Mouse (Mus musculus): ENCODE measurements around the gene Echs1. TPM values are rescaled to one million over a fixed set of nuclear protein-coding genes. Genes with fewer than 3 reads are reported as not detected.

The Echs1 gene
- polyA plus RNA-seq (2014; fragmentation: Nextera tagmentation; extraction: Ambion mirVana): 123 and 127 TPM in 2 replicates

DNA sequence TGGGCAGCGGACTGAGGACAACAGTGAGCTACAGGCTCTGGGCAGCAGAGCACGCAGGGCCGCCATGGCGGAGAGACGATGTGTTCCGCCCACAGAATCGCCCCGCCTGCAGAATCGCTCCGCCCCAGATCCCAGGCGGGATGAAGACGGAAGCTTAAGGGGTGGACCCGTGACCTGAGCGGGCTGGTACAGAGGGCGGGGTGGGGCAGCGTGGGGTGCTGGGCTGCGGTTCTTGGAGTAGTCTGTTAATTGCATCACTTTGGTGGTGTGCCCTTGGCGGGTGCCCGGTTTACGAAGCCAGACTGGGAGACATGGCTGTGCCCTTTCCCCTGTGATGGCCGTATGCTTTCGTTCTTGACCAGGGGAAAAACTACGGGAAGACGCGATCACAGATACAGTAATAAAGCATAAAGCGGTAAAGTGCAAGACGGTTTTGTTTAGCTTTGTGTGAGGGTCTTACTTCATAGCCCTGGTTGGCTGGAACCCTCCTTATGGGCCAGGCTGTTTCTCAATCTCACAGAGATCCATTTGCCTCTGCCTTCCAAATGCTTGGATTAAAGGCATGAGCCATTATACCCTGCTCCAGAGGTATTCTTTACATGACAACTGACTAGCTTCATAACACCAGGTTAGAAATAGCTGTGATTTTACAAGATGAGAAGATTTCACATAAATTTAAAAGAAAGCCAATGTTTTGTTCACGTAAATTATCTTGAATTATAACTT is at the start of gene Echs1:
Gene Echs1, minus strand, starts transcription at position 148 of the 726 bp plus-strand sequence.
- H3K27me3 ChIP-seq (ENCODE audit: control insufficient read depth, insufficient read depth, low read length): no peaks in the 10 kb centered on the region
- H3K4me3 ChIP-seq (replicated peaks; ENCODE audit: low read length): peak within 1 kb of the TSS; percentile 78
- H3K4me1 ChIP-seq (replicated peaks; ENCODE audit: control insufficient read depth, insufficient read depth, low read length): peaks cover 10% of the 10 kb centered on the region; the same call in 1 of the 2 replicates
- 4% methylated on average over 28 of the region's 28 CpGs for WGBS
- H3K27ac ChIP-seq: peak within 1 kb of the TSS; percentile 87
- peak; percentile 81 for DNase-seq (ENCODE audit: low spot score)
- peak within 1 kb of the TSS; percentile 87 for H3K4me2 ChIP-seq (replicated peaks)
- H3K9me3 ChIP-seq (ENCODE audit: control insufficient read depth, low read length): no peaks in the 10 kb centered on the region
- peak within 1 kb of the TSS; percentile 83 for H3K9ac ChIP-seq
- H3K36me3 ChIP-seq (replicated peaks; ENCODE audit: control insufficient read depth, insufficient read depth): peaks cover 15% of the 10 kb centered on the region
- peak; percentile 93 for ATAC-seq (ENCODE audit: low FRiP score)

DNA sequence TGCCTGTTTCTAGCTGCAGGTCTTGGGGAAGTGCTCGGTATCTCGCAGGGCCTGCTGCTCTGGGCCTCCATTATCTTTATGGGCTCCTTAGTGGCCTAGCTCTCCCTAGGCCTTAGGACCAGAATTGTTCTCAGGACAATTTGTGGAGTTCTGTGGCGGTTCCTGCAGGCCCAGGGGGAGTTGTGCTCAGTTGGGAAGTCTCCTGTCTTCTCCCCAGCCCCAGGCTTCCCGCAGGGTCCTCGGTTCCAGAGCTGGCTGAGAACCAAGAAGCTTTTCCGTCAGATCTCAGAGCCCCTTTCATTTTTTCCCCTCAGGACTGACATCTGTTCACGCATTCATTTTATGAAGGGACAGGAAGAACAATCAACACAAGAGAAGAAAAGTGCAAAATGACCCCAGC is 48.4 kb upstream of the Echs1 start, which contains the start of gene Olfr522:
Gene Olfr522, minus strand, starts transcription at position 101 of the 400 bp plus-strand sequence.
- no peaks in the 10 kb centered on the region for H3K36me3 ChIP-seq (replicated peaks; ENCODE audit: control insufficient read depth, insufficient read depth)
- WGBS: 75% methylated on average over 7 of the region's 7 CpGs
- no peaks in the 10 kb centered on the region for H3K4me1 ChIP-seq (replicated peaks; ENCODE audit: control insufficient read depth, insufficient read depth, low read length)
- ATAC-seq (ENCODE audit: low FRiP score): no peak
- H3K9ac ChIP-seq: no peak within 1 kb of the TSS
- H3K9me3 ChIP-seq (ENCODE audit: control insufficient read depth, low read length): no peaks in the 10 kb centered on the region
- H3K4me2 ChIP-seq (replicated peaks): no peak within 1 kb of the TSS
- DNase-seq (ENCODE audit: low spot score): no peak
- H3K27me3 ChIP-seq (ENCODE audit: control insufficient read depth, insufficient read depth, low read length): no peaks in the 10 kb centered on the region
- no peak within 1 kb of the TSS for H3K4me3 ChIP-seq (replicated peaks; ENCODE audit: low read length)
- no peak within 1 kb of the TSS for H3K27ac ChIP-seq

DNA sequence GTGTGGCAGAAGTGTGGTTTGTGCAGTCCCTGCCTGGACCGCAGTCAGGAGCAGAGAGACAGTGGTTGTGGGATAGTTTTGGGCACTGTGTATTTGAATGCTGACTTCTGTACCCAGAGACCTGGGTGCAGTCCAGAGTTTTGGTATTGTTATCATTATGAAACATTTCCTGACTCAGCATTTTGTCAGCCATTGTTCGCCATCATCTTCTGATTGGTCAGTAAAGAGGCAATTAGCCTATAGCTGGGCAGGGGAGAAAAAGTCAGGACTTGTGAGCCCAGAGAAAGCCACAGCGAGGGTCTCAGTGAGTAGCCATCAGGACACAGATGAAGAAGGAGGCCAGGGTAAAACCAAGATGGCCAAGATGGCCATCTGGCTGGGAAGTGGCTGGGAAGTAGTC is 44.1 kb upstream of the Echs1 start:
- Histone ChIP-seq H3K4me3 (replicated peaks; ENCODE audit: low read length) (no peak overlapping the region), H3K27me3 (ENCODE audit: control insufficient read depth, insufficient read depth, low read length) (no peaks in the 10 kb centered on the region), H3K9ac (no peak overlapping the region), H3K4me2 (replicated peaks) (no peak overlapping the region), H3K27ac (no peak overlapping the region), H3K4me1 (replicated peaks; ENCODE audit: control insufficient read depth, insufficient read depth, low read length) (no peaks in the 10 kb centered on the region), H3K9me3 (ENCODE audit: control insufficient read depth, low read length) (no peaks in the 10 kb centered on the region), H3K36me3 (replicated peaks; ENCODE audit: control insufficient read depth, insufficient read depth) (no peaks in the 10 kb centered on the region)
- 86% methylated on average over 3 of the region's 3 CpGs for WGBS
- ATAC-seq (ENCODE audit: low FRiP score): no peak
- DNase-seq (ENCODE audit: low spot score): no peak

DNA sequence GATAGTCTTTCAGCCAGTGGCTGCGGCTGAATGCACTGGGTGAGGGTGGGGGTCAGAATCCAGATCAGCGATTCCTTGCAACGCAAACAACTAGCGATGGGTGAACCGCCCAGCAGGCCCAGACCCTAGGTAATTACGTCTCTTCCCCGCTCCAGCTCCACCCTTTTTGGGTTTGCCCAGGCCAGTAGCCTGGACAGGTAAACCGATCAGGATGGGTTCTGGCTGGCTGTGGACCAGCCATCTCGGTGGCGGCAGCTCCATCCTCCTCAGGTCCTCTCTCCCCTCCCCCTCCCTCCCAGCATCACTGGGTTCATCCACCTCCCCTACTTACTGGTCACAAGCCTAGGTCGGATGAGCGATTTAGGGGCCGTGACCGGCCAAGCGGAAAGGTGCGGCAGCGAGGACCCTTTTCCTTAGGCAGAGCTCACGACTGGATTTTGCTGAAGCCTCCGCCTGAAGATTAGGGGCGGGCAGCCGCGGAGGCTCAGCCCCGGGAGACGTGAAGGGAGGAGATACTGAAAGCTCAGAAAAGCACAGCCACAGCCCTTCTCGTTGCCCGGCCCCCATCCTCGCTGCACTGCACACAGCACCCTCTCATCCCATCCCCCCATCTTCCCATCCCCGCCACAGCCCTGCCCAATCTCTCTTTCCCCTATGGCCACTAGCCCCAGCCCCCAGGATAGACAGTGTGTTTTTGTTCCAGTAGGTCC is 38.1 kb upstream of the Echs1 start, which contains the start of gene Sprn:
Gene Sprn, minus strand, starts transcription at position 660 of the 710 bp plus-strand sequence.
- H3K4me2 ChIP-seq (replicated peaks): peak within 1 kb of the TSS; percentile 76
- ATAC-seq (ENCODE audit: low FRiP score): peak; percentile 81
- H3K9ac ChIP-seq: peak within 1 kb of the TSS; percentile 57
- peak within 1 kb of the TSS; percentile 41 for H3K4me3 ChIP-seq (replicated peaks; ENCODE audit: low read length)
- under 1% methylated on average over 26 of the region's 28 CpGs for WGBS
- H3K36me3 ChIP-seq (replicated peaks; ENCODE audit: control insufficient read depth, insufficient read depth): no peaks in the 10 kb centered on the region
- peaks cover 4% of the 10 kb centered on the region; the same call in 1 of the 2 replicates for H3K27me3 ChIP-seq (ENCODE audit: control insufficient read depth, insufficient read depth, low read length)
- H3K27ac ChIP-seq: peak within 1 kb of the TSS; percentile 60
- peak; percentile 55 for DNase-seq (ENCODE audit: low spot score)
- H3K4me1 ChIP-seq (replicated peaks; ENCODE audit: control insufficient read depth, insufficient read depth, low read length): peaks cover 16% of the 10 kb centered on the region
- no peaks in the 10 kb centered on the region for H3K9me3 ChIP-seq (ENCODE audit: control insufficient read depth, low read length)

DNA sequence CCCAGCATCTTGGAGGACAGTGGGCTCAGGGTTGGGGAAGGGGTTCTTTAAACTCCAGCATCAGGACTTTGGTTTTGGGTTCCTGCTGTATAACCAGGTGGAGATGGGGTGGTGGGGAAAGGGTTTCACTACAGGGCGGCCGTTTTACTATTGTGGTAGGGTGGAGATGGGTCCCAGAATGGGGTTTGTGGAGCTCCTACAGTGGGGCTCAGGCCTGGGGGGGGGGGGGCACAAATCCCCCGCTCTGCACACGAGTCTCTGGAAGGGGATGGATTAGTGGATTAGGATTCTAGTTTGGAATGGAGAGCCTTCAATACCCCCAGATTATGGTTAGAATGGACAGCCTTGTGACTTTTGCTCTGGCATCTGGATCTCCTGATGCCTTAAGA is 37.5 kb upstream of the Echs1 start:
- peak; percentile 32 for DNase-seq (ENCODE audit: low spot score)

DNA sequence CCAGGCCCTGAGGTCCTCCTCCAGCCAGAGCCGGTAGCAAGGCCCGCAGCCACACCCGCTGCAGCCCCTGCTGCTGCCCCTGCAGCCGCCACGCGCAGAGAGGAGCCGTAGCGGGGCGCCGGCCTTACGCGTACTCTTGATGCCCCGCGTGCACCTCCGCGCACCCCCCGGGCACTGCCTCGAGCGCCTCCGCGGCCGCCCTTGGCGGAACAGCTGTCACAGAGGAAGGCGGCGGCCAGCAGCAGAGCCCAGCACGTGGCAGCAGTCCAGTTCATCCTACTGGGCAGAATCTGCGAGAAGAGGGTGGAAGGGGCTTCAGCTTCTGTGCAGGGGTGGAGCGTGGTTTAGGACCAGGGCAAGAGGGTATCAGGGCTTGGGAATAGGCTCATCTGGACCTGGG is 37.1 kb upstream of the Echs1 start:
- Histone ChIP-seq H3K4me3 (replicated peaks; ENCODE audit: low read length) (peak overlapping the region; percentile 41), H3K4me1 (replicated peaks; ENCODE audit: control insufficient read depth, insufficient read depth, low read length) (peaks cover 16% of the 10 kb centered on the region), H3K27ac (peak overlapping the region; percentile 43; the same call in 1 of the 2 replicates), H3K27me3 (ENCODE audit: control insufficient read depth, insufficient read depth, low read length) (peaks cover 4% of the 10 kb centered on the region; the same call in 1 of the 2 replicates), H3K4me2 (replicated peaks) (peak overlapping the region; percentile 76), H3K9ac (peak overlapping the region; percentile 57), H3K36me3 (replicated peaks; ENCODE audit: control insufficient read depth, insufficient read depth) (no peaks in the 10 kb centered on the region), H3K9me3 (ENCODE audit: control insufficient read depth, low read length) (no peaks in the 10 kb centered on the region)
- DNase-seq (ENCODE audit: low spot score) (peak; percentile 32), ATAC-seq (ENCODE audit: low FRiP score) (peak; percentile 22; the same call in 1 of the 2 replicates)
- WGBS: 5% methylated on average over 28 of the region's 28 CpGs

More for the DNA sequence above, 37.5 kb upstream of the Echs1 start:
- Histone ChIP-seq H3K36me3 (replicated peaks; ENCODE audit: control insufficient read depth, insufficient read depth) (no peaks in the 10 kb centered on the region), H3K27me3 (ENCODE audit: control insufficient read depth, insufficient read depth, low read length) (peaks cover 4% of the 10 kb centered on the region; the same call in 1 of the 2 replicates), H3K4me3 (replicated peaks; ENCODE audit: low read length) (peak overlapping the region; percentile 41), H3K4me1 (replicated peaks; ENCODE audit: control insufficient read depth, insufficient read depth, low read length) (peaks cover 16% of the 10 kb centered on the region), H3K27ac (no peak overlapping the region; the same call in 1 of the 2 replicates), H3K4me2 (replicated peaks) (peak overlapping the region; percentile 76), H3K9me3 (ENCODE audit: control insufficient read depth, low read length) (no peaks in the 10 kb centered on the region), H3K9ac (peak overlapping the region; percentile 57)
- WGBS: 19% methylated on average over 4 of the region's 4 CpGs
- peak; percentile 29 for ATAC-seq (ENCODE audit: low FRiP score)

DNA sequence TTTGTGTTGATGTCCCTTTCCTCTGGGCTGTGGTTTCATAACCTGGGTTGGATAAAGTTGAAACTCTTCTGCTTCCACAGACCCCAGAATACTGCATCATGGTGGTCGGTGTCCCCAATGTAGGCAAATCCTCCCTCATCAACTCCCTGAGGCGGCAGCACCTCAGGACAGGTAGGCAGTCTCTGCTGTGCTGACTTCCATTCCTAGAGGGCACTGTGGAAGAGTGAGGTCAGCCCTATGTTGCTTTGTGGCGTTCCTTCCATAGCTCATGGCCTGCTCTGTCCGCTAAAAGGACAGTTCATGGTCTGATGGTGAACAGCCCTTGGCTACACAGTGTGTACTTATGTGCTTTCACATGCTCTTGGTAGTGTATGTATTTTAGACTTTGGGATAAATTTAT is 28.3 kb upstream of the Echs1 start:
- DNase-seq (ENCODE audit: low spot score) (no peak), ATAC-seq (ENCODE audit: low FRiP score) (no peak)
- Histone ChIP-seq H3K27me3 (ENCODE audit: control insufficient read depth, insufficient read depth, low read length) (no peaks in the 10 kb centered on the region), H3K36me3 (replicated peaks; ENCODE audit: control insufficient read depth, insufficient read depth) (no peaks in the 10 kb centered on the region), H3K4me3 (replicated peaks; ENCODE audit: low read length) (no peak overlapping the region), H3K4me2 (replicated peaks) (no peak overlapping the region), H3K27ac (no peak overlapping the region), H3K9me3 (ENCODE audit: control insufficient read depth, low read length) (no peaks in the 10 kb centered on the region), H3K4me1 (replicated peaks; ENCODE audit: control insufficient read depth, insufficient read depth, low read length) (no peaks in the 10 kb centered on the region), H3K9ac (no peak overlapping the region)
- 78% methylated on average over 4 of the region's 4 CpGs for WGBS

DNA sequence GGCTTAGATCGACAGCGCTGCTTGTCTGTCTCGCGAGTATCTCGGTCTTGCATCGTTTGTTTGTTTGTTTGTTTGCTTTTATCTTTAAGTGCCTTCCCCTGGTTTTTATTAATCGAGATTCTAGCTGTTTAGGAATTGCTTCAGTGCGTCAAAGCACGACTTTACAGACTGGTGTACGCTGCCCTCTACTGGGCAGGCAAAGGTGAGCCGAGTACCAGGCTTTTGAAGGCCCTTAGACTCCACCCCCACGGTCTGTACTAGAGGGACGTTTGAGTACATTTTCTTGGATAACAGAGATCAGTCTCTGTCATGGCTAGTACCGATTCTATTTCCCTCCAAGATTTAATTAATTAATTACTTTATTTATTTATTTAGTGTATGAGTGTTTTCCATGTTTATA is 25.1 kb upstream of the Echs1 start:
- ATAC-seq (ENCODE audit: low FRiP score): no peak
- peak; percentile 64 for DNase-seq (ENCODE audit: low spot score)
- Histone ChIP-seq H3K9ac (no peak overlapping the region), H3K27me3 (ENCODE audit: control insufficient read depth, insufficient read depth, low read length) (no peaks in the 10 kb centered on the region), H3K9me3 (ENCODE audit: control insufficient read depth, low read length) (no peaks in the 10 kb centered on the region), H3K4me3 (replicated peaks; ENCODE audit: low read length) (no peak overlapping the region), H3K36me3 (replicated peaks; ENCODE audit: control insufficient read depth, insufficient read depth) (no peaks in the 10 kb centered on the region), H3K4me1 (replicated peaks; ENCODE audit: control insufficient read depth, insufficient read depth, low read length) (peaks cover 4% of the 10 kb centered on the region), H3K27ac (no peak overlapping the region), H3K4me2 (replicated peaks) (no peak overlapping the region)
- 7% methylated on average over 14 of the region's 14 CpGs for WGBS

DNA sequence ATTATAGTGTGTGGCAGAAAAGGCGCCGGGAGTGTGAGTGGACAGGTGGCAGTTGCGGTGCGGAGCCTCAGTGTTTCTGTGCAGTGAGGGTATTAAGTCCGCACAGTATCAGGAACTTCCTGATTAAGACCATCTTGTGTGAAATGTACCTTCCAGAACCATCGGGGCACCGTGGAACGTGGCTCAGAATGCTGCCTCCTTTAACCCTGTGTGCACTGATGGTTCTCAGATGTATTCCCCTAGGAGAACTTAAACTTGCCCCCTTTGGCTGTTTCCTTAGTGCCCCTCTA is 21.7 kb upstream of the Echs1 start:
- peak overlapping the region; percentile 81 for H3K4me2 ChIP-seq (replicated peaks)
- no peaks in the 10 kb centered on the region for H3K36me3 ChIP-seq (replicated peaks; ENCODE audit: control insufficient read depth, insufficient read depth)
- H3K9me3 ChIP-seq (ENCODE audit: control insufficient read depth, low read length): no peaks in the 10 kb centered on the region
- H3K27ac ChIP-seq: peak overlapping the region; percentile 76
- peak overlapping the region; percentile 74 for H3K9ac ChIP-seq
- peak overlapping the region; percentile 55 for H3K4me3 ChIP-seq (replicated peaks; ENCODE audit: low read length)
- DNase-seq (ENCODE audit: low spot score) (no peak), ATAC-seq (ENCODE audit: low FRiP score) (no peak; the same call in 1 of the 2 replicates)
- H3K27me3 ChIP-seq (ENCODE audit: control insufficient read depth, insufficient read depth, low read length): no peaks in the 10 kb centered on the region
- WGBS: 1% methylated on average over 8 of the region's 8 CpGs
- peaks cover 4% of the 10 kb centered on the region for H3K4me1 ChIP-seq (replicated peaks; ENCODE audit: control insufficient read depth, insufficient read depth, low read length)

Measured in hindbrain, embryonic 14.5 days (tissue).